Mouse (Mus musculus) bone marrow, adult 2 months (tissue): ENCODE data around the gene Hoxa4. TPM values are rescaled to one million over a fixed set of nuclear protein-coding genes. Genes with fewer than 3 reads are reported as not detected.

ENCODE experiments used
- H3K27ac ChIP-seq: fragments of 200-500 bp; 2 replicates; pipeline ENCODE4 v1.5.1; 2012; ENCODE audit warnings: low read depth, mild to moderate bottlenecking, control low read depth, inconsistent platforms, low read length; ENCODE audit not compliant: control insufficient read depth, poor library complexity, insufficient read depth
- H3K4me1 ChIP-seq: fragments of 200-500 bp; 2 replicates; pipeline ENCODE4 v1.6.1; 2011; ENCODE audit warnings: low read length; ENCODE audit not compliant: control insufficient read depth, insufficient read depth
- H3K4me3 ChIP-seq: fragments of 200-500 bp; replicated peaks from 2 replicates; pipeline ENCODE3; 2011; ENCODE audit warnings: mild to moderate bottlenecking, low read depth, low read length, control low read depth; ENCODE audit not compliant: control insufficient read depth
- CTCF ChIP-seq: fragments of 200-500 bp; IDR thresholded peaks from 2 replicates; pipeline ENCODE4 v1.5.1; 2011; ENCODE audit warnings: low read length, control low read depth; ENCODE audit not compliant: control insufficient read depth, insufficient read depth
- POLR2A ChIP-seq: fragments of 200-500 bp; IDR thresholded peaks from 2 replicates; pipeline ENCODE4 v1.6.1; 2011; ENCODE audit warnings: low read depth, mild to moderate bottlenecking, control low read depth, low read length, borderline replicate concordance; ENCODE audit not compliant: control insufficient read depth
- WGBS: fragments of 180-500 bp; shearing (Covaris S2); methylation state at CpG from one replicate; pipeline ENCODE4 v1.1.7; 2018; 5-methylcytosine and 5-hydroxymethylcytosine counted together
- polyA plus RNA-seq: library from polyadenylated mRNA; stranded (reverse); fragments of >200 nt; gene quantifications from 2 replicates; pipeline ENCODE4 v1.2.4, GENCODE M21; 2011; ENCODE audit warnings: low replicate concordance; ENCODE audit not compliant: missing spikeins, insufficient read depth, insufficient read length

The Hoxa4 gene
- polyA plus RNA-seq, 1 experiment = not detected

- WGBS = under 1% methylated on average over 55 of the region's 55 CpGs
- Histone ChIP-seq H3K4me3 (peak within 1 kb of the TSS; percentile 48), H3K4me1 (no peaks in the 10 kb centered on the region), H3K27ac (no peak within 1 kb of the TSS)
- TF ChIP-seq CTCF = no peak
- no peak for TF ChIP-seq POLR2A
These were observed 33.1 kb downstream of the Hoxa4 start, which contains the start of gene Hoxa1 for GRCm38 (mm10) chr6:52158276-52159051. Gene Hoxa1 (minus strand): TSS chr6:52158317.

DNA sequence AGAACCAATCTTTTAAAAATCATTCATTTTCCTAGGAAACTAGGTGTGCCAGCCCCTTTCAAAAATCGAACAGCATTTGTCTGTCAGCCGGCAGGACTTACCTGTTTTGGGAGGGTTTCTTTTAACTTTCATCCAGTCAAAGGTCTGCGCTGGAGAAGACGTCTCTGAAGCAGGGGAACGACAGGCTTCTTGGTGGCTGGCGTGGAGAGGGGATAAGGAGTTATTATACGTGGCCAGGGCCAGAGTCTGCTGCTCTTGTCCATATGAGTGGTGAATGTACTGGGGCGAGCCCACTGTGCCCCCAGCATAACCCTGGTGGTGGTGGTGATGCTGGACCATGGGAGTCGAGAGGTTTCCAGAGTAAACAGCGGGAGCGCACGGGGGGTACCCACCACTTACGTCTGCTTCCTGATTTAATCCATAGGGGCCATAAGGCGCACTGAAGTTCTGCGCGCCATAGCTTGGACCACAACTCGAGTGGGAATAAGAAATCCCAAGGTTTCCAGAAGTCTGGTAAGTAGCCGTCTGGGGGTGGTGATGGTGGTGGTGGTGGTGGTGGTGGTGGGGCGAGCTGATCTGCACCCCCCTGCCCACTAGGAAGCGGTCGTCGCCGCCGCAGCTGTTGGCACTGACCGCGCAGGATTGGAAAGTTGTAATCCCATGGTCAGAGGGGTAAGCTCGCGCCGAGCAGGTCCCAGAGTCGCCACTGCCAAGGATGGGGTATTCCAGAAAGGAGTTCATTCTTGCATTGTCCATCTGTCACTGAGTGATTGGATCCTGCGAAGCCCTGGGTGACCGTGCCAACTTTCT, 33.9 kb downstream of the Hoxa4 start:
- Histone ChIP-seq H3K27ac (no peak overlapping the region), H3K4me3 (peak overlapping the region; percentile 48), H3K4me1 (no peaks in the 10 kb centered on the region)
- no peak for TF ChIP-seq POLR2A
- no peak for TF ChIP-seq CTCF
- 4% methylated on average over 32 of the region's 32 CpGs for WGBS

GRCm38 (mm10) chr6:52156551-52157200, 34.9 kb downstream of the Hoxa4 start:
- WGBS = 16% methylated on average over 20 of the region's 20 CpGs
- TF ChIP-seq POLR2A (no peak), CTCF (no peak)
- Histone ChIP-seq H3K4me3 (no peak overlapping the region), H3K27ac (no peak overlapping the region), H3K4me1 (no peaks in the 10 kb centered on the region)

DNA sequence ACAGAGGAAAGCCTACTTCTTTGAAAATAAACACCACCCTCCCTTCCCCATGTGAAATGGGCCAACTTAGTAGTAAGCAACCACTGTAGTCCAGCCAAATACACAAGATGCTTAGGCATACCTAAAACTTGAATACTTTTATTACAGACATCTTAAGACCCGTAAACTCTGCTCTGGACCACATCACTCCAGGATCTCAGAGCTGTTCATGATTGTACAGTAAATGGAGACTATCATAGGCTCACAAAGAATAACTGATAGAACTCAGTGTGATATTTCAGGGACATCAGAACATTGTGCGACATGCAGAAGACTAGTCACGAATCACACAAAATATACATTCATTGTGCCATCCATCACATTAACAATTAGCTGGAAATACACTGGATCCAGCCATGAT, 36.1 kb downstream of the Hoxa4 start:
- no peak for TF ChIP-seq POLR2A
- no peak for TF ChIP-seq CTCF
- Histone ChIP-seq H3K4me1 (no peaks in the 10 kb centered on the region), H3K27ac (no peak overlapping the region), H3K4me3 (no peak overlapping the region)
- WGBS = 82% methylated on average over 3 of the region's 3 CpGs

- TF ChIP-seq POLR2A (no peak), CTCF (no peak)
- H3K27ac ChIP-seq = no peak overlapping the region
- WGBS = 75% methylated on average over 5 of the region's 5 CpGs
- no peaks in the 10 kb centered on the region for H3K4me1 ChIP-seq
- no peak overlapping the region for H3K4me3 ChIP-seq
These were observed 37.5 kb downstream of the Hoxa4 start for GRCm38 (mm10) chr6:52154044-52154443.

DNA sequence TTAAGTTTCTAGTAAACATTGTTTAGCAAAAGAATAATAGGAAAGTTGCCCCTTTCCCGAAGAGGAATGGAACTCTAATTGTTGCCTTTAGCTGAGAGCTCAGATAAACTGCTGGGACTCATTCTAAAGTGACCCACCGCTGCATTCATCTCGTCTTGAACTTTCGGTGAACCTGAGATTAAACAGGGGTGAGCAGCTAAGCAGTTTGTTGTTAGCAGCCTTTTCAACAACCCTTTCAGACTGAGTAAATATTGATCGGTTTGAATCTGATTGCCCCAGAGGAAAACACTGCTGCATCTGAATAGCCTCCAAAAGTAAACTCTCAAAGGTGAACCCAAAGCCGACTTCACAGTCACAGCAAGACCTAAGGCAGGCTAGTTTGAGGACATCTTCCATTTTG, 38.3 kb downstream of the Hoxa4 start:
- no peak overlapping the region for H3K4me3 ChIP-seq
- H3K27ac ChIP-seq = no peak overlapping the region
- no peaks in the 10 kb centered on the region for H3K4me1 ChIP-seq
- no peak for TF ChIP-seq CTCF
- no peak for TF ChIP-seq POLR2A
- 24% methylated on average over 6 of the region's 6 CpGs for WGBS

DNA sequence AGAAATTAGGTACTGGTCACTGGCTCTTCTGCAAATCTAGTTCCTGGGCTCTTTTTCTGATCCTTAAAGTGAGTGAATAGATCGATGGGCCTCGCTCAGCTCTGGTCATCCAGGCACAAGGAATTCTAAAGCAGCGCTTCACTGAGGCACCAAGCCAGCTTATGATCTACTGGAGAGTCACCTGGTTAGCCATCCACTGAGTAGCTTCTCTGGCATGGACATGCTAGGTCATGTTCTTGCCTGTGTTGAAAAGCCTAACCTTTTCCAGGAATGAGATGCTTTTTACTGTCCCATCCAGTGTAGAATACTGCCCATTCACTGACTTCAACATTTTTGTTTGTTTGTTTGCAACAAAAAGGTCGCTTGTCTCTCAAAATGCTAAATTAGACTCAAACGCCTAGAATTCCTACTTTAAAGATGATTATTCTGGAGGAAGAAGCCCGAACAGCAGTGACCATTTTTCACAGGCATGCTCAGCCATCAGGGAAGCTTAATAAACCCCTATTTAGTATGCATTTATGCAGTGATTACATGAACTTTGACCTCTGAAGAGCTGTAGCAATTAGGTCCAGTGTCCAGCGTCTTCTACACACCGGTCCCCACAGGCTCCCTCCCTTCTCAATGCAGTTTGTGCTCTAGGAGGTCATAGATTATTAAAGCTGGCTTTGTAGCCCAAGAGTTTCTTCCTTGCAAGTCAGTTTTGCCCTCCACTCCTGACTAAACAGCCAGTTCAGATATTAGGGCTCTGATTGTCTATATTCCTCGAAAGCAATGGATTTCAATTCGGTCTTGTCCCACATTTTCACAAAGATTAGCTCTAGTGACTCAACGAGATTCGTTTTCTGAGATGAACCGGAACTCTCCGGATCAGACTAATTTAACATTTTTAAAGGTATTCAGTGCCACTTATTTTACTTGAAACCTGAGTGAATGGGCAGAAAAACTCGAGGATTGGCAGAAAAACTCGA, 39.0 kb downstream of the Hoxa4 start:
- H3K27ac ChIP-seq = no peak overlapping the region
- TF ChIP-seq CTCF (no peak), POLR2A (no peak)
- no peak overlapping the region for H3K4me3 ChIP-seq
- no peaks in the 10 kb centered on the region for H3K4me1 ChIP-seq
- WGBS = 35% methylated on average over 16 of the region's 16 CpGs
